Mouse (Mus musculus) left cerebral cortex, postnatal 25 days (tissue): ENCODE results near the gene Capn11. TPM values are rescaled to one million over a fixed set of nuclear protein-coding genes. Genes with fewer than 3 reads are reported as not detected.
A peak's percentile ranks its signal among the peaks of the same experiment; 100 is the strongest.

Experiments
- DNase-seq, 2 experiments: peaks; one replicate each; pipeline ENCODE4 v3.0.0; 2022; ENCODE audit warnings: low spot score in 2 of 2, mixed read lengths in 1 of 2
- intact Hi-C: fragments of 180-260 bp; cut with DNase I; formaldehyde crosslinking; loops from one replicate; pipeline ENCODE4 v1.15.1; 2025
- total RNA-seq, 2 experiments: library from RNA; stranded (reverse); gene quantifications; 2 replicates each; pipeline ENCODE4 v1.2.3; 2021

The Capn11 gene
- total RNA-seq, 2 experiments from 2014 or later, result 0.18 to 0.21 TPM

DNA sequence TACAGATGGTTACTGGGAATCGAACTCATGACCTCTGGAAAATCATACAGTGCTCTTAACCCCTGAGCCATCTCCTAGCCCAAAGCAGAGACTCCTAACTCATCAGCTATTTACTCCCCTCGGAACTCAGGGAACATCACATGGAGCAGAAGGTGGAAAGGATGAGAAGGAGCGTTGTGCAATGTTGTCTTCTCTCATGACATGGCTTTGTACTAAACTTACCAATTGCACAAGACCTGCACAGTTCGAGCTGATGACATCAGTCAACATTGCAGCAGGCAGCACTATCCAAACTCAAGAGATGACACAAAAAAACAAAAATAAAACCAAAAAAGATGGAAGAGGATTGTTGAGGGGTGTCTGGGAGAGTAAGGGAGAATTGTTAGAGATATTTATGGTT, 50.7 kb downstream of the Capn11 start:
- intact Hi-C loops, result no loop called here
- DNase-seq, result no peak

DNA sequence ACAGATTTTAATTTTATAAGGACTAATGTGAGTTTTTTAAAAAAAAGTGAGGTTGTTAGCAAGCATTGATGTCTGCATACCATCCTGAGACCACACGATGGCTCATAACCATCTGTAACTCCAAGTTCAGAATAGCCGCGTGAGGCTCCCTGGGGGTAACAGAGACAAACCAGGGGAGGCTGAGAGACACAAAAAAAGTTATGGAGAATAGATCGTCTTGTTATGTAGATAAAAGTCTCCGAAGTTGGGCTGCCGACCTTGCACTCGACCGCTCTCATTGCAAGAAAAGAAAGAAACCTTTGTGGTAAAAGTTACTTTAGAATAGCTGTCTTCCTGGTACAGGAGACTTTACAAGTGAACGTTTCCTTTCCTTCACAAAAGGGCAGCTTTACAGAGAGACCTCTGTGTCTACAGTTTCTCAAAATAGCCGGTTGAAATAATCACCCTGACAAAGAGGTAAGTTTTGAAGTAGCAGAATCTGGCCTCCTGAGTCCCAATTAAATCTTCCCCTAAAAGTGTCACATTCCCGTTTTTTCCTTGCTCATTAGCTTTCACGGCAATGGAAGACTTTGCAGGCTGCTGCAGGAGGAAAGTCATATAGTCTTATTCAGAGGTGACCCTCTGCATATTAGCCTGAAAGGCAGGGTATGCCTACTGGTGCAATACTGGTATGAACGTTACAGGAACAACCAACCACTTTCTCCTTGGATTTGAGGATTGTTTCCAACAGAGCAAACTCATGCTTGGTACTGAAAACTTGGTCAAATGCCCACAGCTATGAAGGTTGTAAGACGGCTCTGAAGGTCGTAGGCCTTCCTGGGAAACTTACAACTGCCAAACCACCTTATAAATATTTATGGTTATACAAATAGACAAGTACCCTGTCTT, 51.9 kb downstream of the Capn11 start:
- DNase-seq, result no peak
- intact Hi-C loops, result no loop called here

DNA sequence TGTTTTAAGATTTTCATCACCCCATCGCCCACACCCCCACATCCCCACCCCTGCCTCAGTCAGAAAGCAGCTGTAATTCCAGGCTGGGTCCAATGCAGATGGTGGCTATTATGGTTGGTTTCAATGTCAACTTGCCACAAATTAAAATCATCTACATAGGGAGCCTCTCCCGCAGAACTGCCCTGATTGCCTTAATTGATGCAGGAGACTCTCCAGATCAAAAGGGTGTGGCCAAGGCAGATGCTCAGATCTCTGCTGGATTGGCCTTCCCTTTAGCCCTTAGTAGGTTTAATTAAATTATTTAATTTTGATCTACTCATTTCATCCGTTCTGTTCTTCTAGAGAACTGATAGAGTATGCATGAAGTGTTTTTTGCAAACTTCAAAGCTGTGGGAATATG, 56.1 kb downstream of the Capn11 start:
- intact Hi-C loops, result no loop called here
- no peak for DNase-seq

DNA sequence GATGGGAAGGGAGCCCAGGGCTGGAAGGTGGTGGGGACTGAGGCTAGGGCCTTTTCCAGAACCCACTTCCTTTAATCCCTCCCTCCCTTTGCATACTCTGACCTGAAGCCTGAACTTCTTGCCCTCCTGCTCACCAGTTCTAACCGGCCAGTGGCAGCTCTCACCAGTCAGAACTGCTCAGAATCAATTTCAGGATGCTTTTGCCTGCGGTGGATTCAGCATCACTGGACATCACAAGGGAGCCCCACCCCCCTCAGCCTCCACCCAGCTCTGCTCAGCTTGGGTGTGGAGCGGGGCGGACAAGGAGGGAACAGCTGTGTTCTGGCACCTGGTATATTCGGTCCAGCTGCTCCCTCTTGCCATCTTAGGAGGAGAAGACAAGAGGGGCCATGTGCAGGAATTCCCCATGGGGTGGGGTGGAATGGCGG, 57.2 kb downstream of the Capn11 start, which contains the start of gene Mymx:
Gene Mymx, minus strand, starts transcription at position 226 of the 428 bp plus-strand sequence.
- intact Hi-C loops, result no loop called here
- no peak for DNase-seq

DNA sequence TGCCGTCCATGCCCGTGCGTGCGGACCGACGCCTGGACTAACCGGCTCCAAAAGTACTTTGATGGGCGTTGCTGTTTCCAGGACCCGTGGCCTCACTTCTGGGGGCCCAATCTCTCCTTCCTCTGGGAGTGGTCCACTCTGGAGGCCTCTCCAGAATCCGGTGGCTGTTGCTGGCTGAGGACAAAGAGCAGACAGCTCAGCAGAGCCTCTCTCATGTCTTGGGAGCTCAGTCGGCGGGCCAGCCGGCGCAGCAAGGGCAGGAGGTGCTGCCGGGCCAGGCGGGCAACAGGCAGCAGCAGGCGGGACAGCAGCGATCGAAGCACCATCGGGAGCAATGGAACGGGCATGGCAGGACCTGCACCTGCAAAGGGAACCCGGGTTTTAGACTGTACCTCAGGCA, 57.8 kb downstream of the Capn11 start:
- DNase-seq, result no peak
- intact Hi-C loops, result no loop called here

DNA sequence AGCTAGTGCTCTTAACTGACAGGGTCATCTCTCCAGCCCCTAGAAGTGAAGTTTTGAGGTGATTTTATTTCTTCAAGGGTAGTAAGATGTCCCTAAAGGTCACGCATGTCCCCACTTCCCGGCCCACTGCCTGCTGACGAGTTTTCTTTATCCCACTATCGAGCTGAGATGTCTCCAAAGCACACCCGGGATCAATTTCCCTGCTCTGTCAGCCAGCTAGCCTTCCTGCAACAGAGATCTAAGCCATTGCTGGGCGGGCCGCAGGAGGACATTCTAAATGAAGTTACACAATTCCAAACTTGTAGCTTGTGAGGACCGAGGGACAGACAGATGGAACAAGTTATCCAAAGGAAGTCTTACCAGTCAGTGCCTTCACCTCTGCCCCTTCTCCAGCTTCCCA, 58.9 kb downstream of the Capn11 start:
- DNase-seq, result no peak
- intact Hi-C loops, result no loop called here

DNA sequence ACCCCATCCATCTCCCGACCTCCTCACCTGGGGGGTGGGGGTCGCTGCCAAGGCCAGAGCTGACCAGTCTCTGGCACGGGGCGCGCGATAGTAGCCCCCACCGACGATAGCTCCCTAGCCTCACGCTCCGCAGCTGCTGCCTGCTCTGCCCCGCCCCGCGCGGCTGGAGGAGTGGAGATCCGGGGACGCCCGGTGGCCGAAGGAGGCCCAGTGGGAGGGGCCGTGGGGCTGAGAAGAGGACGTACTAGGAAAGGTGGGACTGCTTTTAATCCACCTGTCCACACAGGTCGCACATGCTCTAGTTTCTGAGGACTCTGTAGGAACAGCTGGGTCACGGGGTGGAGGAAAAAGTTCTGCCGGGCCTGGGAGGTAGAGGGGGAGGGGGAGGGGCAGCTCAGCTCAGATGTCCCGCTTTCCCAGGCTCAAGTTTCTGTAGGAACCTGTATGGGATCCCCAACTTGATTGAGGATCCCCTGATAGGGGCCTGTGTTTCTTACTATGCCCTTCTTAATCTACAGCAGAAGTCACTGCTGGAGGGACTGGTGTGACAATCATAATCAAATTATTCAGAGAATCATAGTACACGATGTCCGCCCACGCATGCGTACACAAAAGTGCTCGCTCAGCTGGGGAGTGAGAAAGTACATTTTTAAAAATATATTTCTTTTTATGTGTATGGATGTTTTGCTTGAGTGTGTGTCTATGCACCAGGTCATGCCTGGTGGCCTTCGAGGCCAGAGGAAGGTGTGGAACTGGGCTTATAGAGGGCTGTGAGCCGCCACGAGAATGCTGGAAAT, 59.5 kb downstream of the Capn11 start, which contains the start of gene Slc29a1:
Gene Slc29a1, minus strand, starts transcription at position 161 of the 797 bp plus-strand sequence.
- intact Hi-C loops, result loop anchor here (5.0 to 10.0 kb wide), 2 partner anchors 33 to 555 kb away; partner anchors contain the start of gene Mad2l1bp
- no peak for DNase-seq

DNA sequence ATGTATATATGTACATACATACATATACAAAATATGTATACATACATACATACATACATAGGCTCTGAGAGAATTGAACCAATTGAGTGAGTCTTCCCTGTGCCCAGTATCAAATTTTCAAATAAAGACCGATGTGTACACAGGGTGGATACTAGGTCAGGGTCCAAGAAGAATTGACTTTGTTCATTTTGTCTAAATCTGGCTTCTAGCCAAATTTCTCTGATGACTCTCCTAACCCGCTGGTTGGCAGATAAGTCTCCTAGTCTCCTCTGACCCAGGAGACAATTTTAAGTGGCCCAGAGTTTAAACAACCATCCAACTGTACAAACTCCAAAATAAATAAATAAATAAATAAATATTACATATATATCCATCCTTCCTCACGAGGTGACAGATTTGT, 60.2 kb downstream of the Capn11 start:
- DNase-seq, result no peak
- intact Hi-C loops, result loop anchor here (5.0 to 10.0 kb wide), 2 partner anchors 33 to 556 kb away; partner anchors contain the start of gene Mad2l1bp

DNA sequence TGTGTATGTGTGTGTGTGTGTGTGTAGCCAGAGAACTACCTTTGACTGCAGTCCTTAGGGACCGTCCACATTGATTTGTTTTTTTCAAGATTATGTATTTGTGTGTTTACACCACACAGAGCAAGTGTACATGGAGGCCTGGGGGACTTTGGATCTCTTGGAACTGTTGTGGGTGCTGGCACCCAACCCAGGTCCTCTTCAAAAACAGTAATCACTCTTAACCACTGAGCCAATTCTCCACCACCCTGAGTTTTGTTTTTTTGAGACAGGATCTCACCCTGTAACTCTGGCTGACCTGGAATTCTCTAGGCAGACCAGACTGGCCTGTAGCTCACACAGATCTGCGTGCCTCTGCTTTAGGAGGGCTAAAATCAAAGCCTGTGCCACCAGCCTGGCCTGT, 60.7 kb downstream of the Capn11 start:
- intact Hi-C loops, result loop anchor here (5.0 to 10.0 kb wide), 2 partner anchors 34 to 556 kb away; partner anchors contain the start of gene Mad2l1bp

DNA sequence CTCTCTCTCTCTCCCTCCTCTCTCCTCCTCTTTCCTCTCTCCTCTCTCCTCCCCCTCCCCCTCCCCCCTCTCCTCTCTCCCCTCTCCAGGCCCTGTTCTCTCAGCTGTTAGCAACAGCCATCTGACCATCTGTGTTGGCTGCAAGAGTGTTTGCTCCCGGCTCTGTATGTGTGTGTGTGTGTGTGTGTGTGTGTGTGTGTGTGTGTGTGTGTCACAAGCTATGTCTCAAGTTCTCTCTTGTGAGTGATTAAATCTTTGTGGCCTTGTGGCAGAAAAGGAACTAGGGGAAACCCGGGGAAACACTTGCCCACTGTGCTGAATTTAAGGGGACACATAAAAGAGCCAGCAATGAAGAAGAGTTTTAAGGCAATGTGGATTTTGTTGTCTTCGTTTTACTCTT, 61.3 kb downstream of the Capn11 start:
- DNase-seq, result no peak
- intact Hi-C loops, result loop anchor here (5.0 to 10.0 kb wide), 2 partner anchors 35 to 557 kb away; partner anchors contain the start of gene Mad2l1bp

More for the DNA sequence above, 60.7 kb downstream of the Capn11 start:
- no peak for DNase-seq

DNA sequence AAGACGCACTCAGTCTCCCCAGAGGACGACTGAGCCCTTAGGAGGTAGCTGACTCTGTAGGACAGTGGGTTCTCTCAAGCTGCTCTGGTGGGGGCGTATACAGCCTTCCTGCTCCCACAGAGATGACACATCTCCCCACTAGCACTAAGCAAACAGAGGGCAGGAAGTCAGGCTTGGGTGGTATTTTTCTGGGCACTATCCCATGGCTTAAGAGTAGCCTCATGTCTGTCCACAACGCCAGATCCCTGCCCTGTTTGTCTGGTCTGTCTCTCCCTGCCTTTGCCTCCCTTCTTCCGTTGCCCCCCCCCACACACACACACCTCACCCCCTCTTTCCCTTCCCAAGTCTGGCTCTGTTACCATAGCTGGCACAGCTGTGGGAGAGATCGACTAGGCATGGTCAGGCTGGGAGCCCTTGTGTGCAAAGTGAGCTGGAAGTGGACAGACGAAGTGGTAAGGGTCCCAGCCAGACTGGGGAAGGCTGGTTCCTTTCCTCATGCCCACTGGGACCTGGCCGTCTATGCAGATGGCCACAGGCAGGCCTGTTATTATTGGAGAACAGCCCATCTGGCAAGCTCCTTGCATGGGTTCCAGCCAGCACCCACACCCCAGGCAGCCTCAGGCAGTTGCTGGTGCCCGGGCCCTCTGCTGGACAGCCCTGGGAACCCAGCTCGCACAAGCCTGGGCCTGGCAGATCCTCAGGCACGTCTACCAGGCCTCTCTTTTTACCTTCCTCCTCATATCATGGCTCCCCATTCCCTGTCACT, 62.3 kb downstream of the Capn11 start:
- intact Hi-C loops, result loop anchor here (5.0 to 10.0 kb wide), 2 partner anchors 35 to 558 kb away; partner anchors contain the start of gene Mad2l1bp

DNA sequence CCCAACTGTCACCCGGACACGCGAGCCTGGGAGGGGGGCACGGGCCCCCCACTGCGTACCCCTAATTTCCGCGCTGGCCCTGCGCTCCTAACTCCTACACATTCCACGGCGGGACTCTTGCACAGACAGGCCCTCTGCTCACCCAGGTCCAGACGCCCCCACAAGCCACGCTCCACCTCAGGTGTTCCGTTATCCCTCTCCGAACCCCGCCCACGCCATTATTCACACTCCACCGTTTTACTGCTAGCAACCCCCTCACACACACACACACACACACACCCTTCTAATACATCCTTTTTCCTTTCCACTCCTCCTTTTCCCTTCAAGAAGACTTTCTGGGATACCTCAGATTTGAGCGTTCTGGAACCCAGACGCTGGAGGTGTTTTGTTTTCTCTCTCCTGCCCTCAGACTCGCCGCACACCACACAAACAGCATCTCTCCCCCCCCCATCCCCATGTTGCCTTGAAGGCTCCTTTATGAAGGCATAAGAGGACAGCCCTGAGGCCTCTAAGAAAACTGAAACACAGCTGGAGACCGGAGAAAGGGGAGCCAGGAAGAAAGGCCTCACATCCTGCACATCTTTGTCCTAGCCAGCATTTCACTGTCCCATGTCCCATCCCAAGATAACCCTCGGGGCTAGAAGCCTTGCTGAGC, 63.3 kb downstream of the Capn11 start:
- no peak for DNase-seq
- intact Hi-C loops, result loop anchor here (5.0 to 10.0 kb wide), 2 partner anchors 36 to 559 kb away; partner anchors contain the start of gene Mad2l1bp

More for the DNA sequence above, 62.3 kb downstream of the Capn11 start:
- DNase-seq, result peak in 1 of 2 experiments; percentile 69

DNA sequence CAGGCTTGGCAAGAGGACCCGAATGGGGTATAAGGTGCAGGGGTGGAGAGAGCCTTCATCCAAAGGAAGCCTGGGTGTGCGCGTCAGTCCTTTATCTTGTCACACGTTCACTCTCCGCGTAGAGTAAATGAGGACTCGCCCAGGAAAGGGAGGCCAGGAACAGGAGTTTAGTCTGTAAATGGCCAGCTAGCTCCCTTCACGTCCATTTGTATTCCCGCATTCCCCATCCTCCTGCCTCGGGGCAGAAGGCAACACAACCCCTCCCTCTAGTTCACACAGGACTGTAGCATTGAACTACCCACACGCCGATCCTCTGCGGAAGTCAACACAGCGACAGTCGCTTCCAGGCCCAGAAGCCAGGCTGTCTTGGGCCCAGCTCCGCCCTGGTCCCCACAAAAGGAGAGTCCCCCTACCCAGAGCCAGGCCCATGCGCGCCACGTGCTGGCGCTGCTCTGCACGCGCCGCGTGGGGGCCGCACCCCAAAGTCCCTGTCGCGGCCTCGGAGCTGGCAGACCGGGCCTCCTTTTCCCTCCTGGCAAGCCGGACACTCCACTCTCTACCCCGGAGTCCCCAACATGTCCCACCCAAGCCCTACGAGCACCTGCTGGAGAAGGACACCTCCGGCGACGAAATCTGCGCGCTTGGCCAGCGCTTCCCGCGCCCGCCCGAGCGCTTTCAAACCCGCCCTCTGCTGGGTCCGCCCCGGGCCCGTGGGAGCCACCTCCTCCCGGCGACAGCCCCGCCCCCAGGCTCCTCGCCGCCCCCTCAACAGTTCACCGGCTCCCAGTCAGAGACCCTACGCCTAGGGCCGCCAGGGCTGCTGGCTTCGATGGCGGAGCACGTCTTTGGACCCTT, 64.0 kb downstream of the Capn11 start:
- intact Hi-C loops, result loop anchor here (5.0 to 10.0 kb wide), 2 partner anchors 37 to 560 kb away; partner anchors contain the start of gene Mad2l1bp
- peak in 1 of 2 experiments; percentile 54 for DNase-seq

DNA sequence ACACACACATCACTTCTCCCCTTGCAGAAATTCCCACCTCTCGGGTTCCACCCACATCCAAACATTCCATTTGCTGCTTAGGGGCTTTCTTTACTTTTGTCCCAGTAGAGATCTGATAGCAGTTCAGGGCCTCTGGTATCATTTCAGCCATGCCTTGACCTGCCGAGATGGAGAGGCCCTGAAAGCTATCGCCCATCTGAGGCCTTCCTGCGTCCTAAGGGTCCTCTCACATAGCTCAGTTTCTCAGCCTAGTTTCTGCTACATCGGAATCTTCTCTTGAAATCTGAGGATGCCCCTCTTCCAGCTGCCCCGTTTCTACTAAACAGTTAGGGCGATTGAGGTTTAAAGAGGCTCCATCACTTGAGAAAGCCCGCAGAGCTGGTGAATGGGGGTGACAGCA, 64.9 kb downstream of the Capn11 start:
- DNase-seq, result no peak
- intact Hi-C loops, result loop anchor here (10.0 kb wide), 1 partner anchor 561 kb away; the partner anchor contains the start of gene Mad2l1bp

DNA sequence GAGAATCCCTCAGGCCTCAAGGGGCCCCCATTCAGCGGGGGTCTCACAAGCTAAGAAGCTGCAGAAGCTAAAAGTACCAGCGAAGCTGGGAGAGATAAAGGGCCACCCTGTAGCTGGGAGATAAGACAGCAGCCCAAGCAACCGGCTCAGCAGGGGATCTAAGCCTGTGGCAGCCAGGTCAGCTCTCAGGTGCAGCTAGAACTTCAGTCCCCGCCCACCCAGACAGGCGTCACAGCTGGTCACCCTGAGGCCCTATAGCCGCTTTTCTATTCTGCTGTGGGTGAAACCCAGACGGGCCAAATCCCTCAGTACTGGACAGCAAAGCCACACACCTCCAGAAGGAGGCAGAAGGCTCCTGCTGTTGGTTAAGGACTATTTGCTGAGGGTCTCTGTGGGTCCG, 65.6 kb downstream of the Capn11 start:
- intact Hi-C loops, result loop anchor here (10.0 kb wide), 1 partner anchor 561 kb away; the partner anchor contains the start of gene Mad2l1bp
- no peak for DNase-seq

DNA sequence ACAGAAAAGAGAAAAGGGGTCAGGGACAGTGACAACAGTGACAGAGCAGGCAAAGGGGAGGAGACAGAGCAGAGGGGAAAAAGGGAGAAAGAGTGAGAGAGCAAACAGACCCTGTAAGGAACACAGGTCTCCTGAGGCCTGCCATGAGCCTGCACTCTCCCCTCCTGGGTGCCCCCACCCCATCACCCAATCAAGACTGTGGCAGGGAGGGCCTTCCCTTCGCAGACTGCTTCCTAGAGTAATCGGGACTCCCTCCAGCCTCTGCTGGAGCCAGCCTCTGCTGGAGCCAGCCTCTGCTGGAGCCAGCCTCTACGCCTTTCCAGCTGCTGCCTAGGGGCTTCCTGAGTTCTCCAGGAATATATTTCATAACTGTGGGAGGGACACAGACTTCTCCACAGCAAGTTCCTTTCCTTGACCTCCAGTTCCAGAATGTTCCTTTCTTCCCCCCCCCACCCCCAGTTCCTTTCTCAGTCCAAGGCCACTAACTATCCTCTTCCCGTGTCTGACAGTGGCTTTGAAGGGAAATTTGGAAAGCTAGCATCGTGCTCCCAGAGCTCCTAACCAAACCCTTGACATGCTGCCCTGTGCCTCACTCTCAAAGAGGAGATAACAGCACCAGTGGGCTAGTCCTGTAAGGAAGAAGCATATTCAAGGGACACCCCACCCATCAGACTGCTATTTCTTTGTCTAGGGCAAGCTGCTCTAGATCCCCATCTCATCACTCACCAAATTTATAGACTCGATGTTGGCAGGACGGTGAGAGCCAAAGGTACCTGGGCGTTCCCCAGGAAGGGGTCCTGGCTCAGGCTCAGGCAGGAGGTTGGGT, 66.3 kb downstream of the Capn11 start:
- intact Hi-C loops, result loop anchor here (10.0 kb wide), 1 partner anchor 562 kb away; the partner anchor contains the start of gene Mad2l1bp
- DNase-seq, result no peak
